Mouse (Mus musculus): ENCODE measurements around the gene Krtdap. TPM values are rescaled to one million over a fixed set of nuclear protein-coding genes. Genes with fewer than 3 reads are reported as not detected.

Krtdap gene
- polyA plus RNA-seq, 1 experiment, result 9.1 TPM

- Histone ChIP-seq H3K9ac (ENCODE audit: low read depth, poor library complexity, severe bottlenecking) (no peak overlapping the region), H3K36me3 (ENCODE audit: control insufficient read depth, insufficient read depth, low read length, poor library complexity, severe bottlenecking) (no peaks in the 10 kb centered on the region), H3K9me3 (replicated peaks; ENCODE audit: control insufficient read depth, insufficient read depth, low read length, poor library complexity, severe bottlenecking) (peaks cover 4% of the 10 kb centered on the region; the same call in 1 of the 2 replicates), H3K27me3 (ENCODE audit: control insufficient read depth, insufficient read depth, low read length, poor library complexity, severe bottlenecking) (no peaks in the 10 kb centered on the region), H3K27ac (ENCODE audit: insufficient read depth, low read length) (no peak overlapping the region), H3K4me1 (ENCODE audit: control insufficient read depth, insufficient read depth, low read length) (no peaks in the 10 kb centered on the region), H3K4me3 (ENCODE audit: low read depth, low read length) (no peak overlapping the region)
- TF ChIP-seq POLR2A (IDR thresholded peaks at IDR 0.05; ENCODE audit: insufficient read depth, low read length) (no peak), CTCF (IDR thresholded peaks at IDR 0.05; ENCODE audit: low read depth, low read length) (no peak), EP300 (IDR thresholded peaks at IDR 0.05; ENCODE audit: insufficient read depth, low read depth, low read length) (no peak)
These were observed 49.6 kb downstream of the Krtdap start for GRCm38 (mm10) chr7:30837277-30837676.

- no peaks in the 10 kb centered on the region for H3K27me3 ChIP-seq (ENCODE audit: control insufficient read depth, insufficient read depth, low read length, poor library complexity, severe bottlenecking)
- H3K9me3 ChIP-seq (replicated peaks; ENCODE audit: control insufficient read depth, insufficient read depth, low read length, poor library complexity, severe bottlenecking), result peaks cover 2% of the 10 kb centered on the region; the same call in 1 of the 2 replicates
- H3K4me3 ChIP-seq (ENCODE audit: low read depth, low read length), result no peak overlapping the region
- H3K36me3 ChIP-seq (ENCODE audit: control insufficient read depth, insufficient read depth, low read length, poor library complexity, severe bottlenecking), result no peaks in the 10 kb centered on the region
- TF ChIP-seq EP300 (IDR thresholded peaks at IDR 0.05; ENCODE audit: insufficient read depth, low read depth, low read length) (no peak), CTCF (IDR thresholded peaks at IDR 0.05; ENCODE audit: low read depth, low read length) (no peak), POLR2A (IDR thresholded peaks at IDR 0.05; ENCODE audit: insufficient read depth, low read length) (no peak)
- no peak overlapping the region for H3K9ac ChIP-seq (ENCODE audit: low read depth, poor library complexity, severe bottlenecking)
- H3K27ac ChIP-seq (ENCODE audit: insufficient read depth, low read length), result no peak overlapping the region
- H3K4me1 ChIP-seq (ENCODE audit: control insufficient read depth, insufficient read depth, low read length), result no peaks in the 10 kb centered on the region
These were observed 52.6 kb downstream of the Krtdap start for GRCm38 (mm10) chr7:30840306-30840705.

Other genes with a start within 250 kb of the Krtdap start
- gene Hspb6, start 235.7 kb upstream of the Krtdap start, polyA plus RNA-seq (2011; ENCODE audit: insufficient read depth, insufficient read length, low read depth, missing spikeins), result 6.4 and 7.0 TPM in 2 replicates
- 16.8 and 17.3 TPM in 2 replicates for gene Proser3, start 235.6 kb upstream of the Krtdap start, polyA plus RNA-seq (2011; ENCODE audit: insufficient read depth, insufficient read length, low read depth, missing spikeins)
- 23.3 and 29.3 TPM in 2 replicates for gene Lin37, start 228.1 kb upstream of the Krtdap start, polyA plus RNA-seq (2011; ENCODE audit: insufficient read depth, insufficient read length, low read depth, missing spikeins)
- 50.9 and 73.9 TPM in 2 replicates for gene U2af1l4, start 224.6 kb upstream of the Krtdap start, polyA plus RNA-seq (2011; ENCODE audit: insufficient read depth, insufficient read length, low read depth, missing spikeins)
- 1.8 and 1.9 TPM in 2 replicates for gene Gm49396, start 224.6 kb upstream of the Krtdap start, polyA plus RNA-seq (2011; ENCODE audit: insufficient read depth, insufficient read length, low read depth, missing spikeins)
- gene Psenen, start 224.3 kb upstream of the Krtdap start, polyA plus RNA-seq (2011; ENCODE audit: insufficient read depth, insufficient read length, low read depth, missing spikeins), result 99.8 and 107 TPM in 2 replicates
- gene Igflr1, start 222.5 kb upstream of the Krtdap start, polyA plus RNA-seq (2011; ENCODE audit: insufficient read depth, insufficient read length, low read depth, missing spikeins), result 0.72 TPM in 1 of 2 replicates, not detected in the other
- 70.2 and 81.4 TPM in 2 replicates for gene Kmt2b, start 199.2 kb upstream of the Krtdap start, polyA plus RNA-seq (2011; ENCODE audit: insufficient read depth, insufficient read length, low read depth, missing spikeins)
- 20.3 and 22.7 TPM in 2 replicates for gene Zbtb32, start 189.0 kb upstream of the Krtdap start, polyA plus RNA-seq (2011; ENCODE audit: insufficient read depth, insufficient read length, low read depth, missing spikeins)
- gene Upk1a, start 175.0 kb upstream of the Krtdap start, polyA plus RNA-seq (2011; ENCODE audit: insufficient read depth, insufficient read length, low read depth, missing spikeins), result 2.5 and 2.8 TPM in 2 replicates
- gene Cox6b1, start 161.7 kb upstream of the Krtdap start, polyA plus RNA-seq (2011; ENCODE audit: insufficient read depth, insufficient read length, low read depth, missing spikeins), result 540 and 569 TPM in 2 replicates
- gene Etv2, start 152.0 kb upstream of the Krtdap start, polyA plus RNA-seq (2011; ENCODE audit: insufficient read depth, insufficient read length, low read depth, missing spikeins), result 2.8 and 3.3 TPM in 2 replicates
- gene Rbm42, start 137.6 kb upstream of the Krtdap start, polyA plus RNA-seq (2011; ENCODE audit: insufficient read depth, insufficient read length, low read depth, missing spikeins), result 42.3 and 47.0 TPM in 2 replicates
- gene Haus5, start 122.9 kb upstream of the Krtdap start, polyA plus RNA-seq (2011; ENCODE audit: insufficient read depth, insufficient read length, low read depth, missing spikeins), result 16.9 and 17.8 TPM in 2 replicates
- not detected in 2 replicates for gene Pmis2, start 116.3 kb upstream of the Krtdap start, polyA plus RNA-seq (2011; ENCODE audit: insufficient read depth, insufficient read length, low read depth, missing spikeins)
- not detected in 2 replicates for gene 2200002J24Rik, start 89.0 kb upstream of the Krtdap start, polyA plus RNA-seq (2011; ENCODE audit: insufficient read depth, insufficient read length, low read depth, missing spikeins)
- gene Atp4a, start 75.7 kb upstream of the Krtdap start, polyA plus RNA-seq (2011; ENCODE audit: insufficient read depth, insufficient read length, low read depth, missing spikeins), result 1.4 and 1.6 TPM in 2 replicates
- gene Tmem147, start 58.4 kb upstream of the Krtdap start, polyA plus RNA-seq (2011; ENCODE audit: insufficient read depth, insufficient read length, low read depth, missing spikeins), result 66.7 and 75.8 TPM in 2 replicates
- gene Gapdhs, start 44.2 kb upstream of the Krtdap start, polyA plus RNA-seq (2011; ENCODE audit: insufficient read depth, insufficient read length, low read depth, missing spikeins), result not detected in 2 replicates
- 12.4 and 14.6 TPM in 2 replicates for gene Sbsn, start 36.4 kb upstream of the Krtdap start, polyA plus RNA-seq (2011; ENCODE audit: insufficient read depth, insufficient read length, low read depth, missing spikeins)
- gene Dmkn, start 24.1 kb upstream of the Krtdap start, polyA plus RNA-seq (2011; ENCODE audit: insufficient read depth, insufficient read length, low read depth, missing spikeins), result 0.70 and 0.99 TPM in 2 replicates
- not detected in 2 replicates for gene Ffar2, start 35.9 kb downstream of the Krtdap start, polyA plus RNA-seq (2011; ENCODE audit: insufficient read depth, insufficient read length, low read depth, missing spikeins)
- gene Ffar3, start 68.3 kb downstream of the Krtdap start, polyA plus RNA-seq (2011; ENCODE audit: insufficient read depth, insufficient read length, low read depth, missing spikeins), result not detected in 2 replicates
- not detected in 2 replicates for gene Ffar1, start 73.7 kb downstream of the Krtdap start, polyA plus RNA-seq (2011; ENCODE audit: insufficient read depth, insufficient read length, low read depth, missing spikeins)
- not detected in 2 replicates for gene Cd22, start 92.4 kb downstream of the Krtdap start, polyA plus RNA-seq (2011; ENCODE audit: insufficient read depth, insufficient read length, low read depth, missing spikeins)
- 0.85 TPM in 1 of 2 replicates, not detected in the other for gene Mag, start 127.0 kb downstream of the Krtdap start, polyA plus RNA-seq (2011; ENCODE audit: insufficient read depth, insufficient read length, low read depth, missing spikeins)
- gene Hamp2, start 136.8 kb downstream of the Krtdap start, polyA plus RNA-seq (2011; ENCODE audit: insufficient read depth, insufficient read length, low read depth, missing spikeins), result not detected in 2 replicates
- gene Hamp, start 156.1 kb downstream of the Krtdap start, polyA plus RNA-seq (2011; ENCODE audit: insufficient read depth, insufficient read length, low read depth, missing spikeins), result not detected in 2 replicates
- gene Usf2, start 168.9 kb downstream of the Krtdap start, polyA plus RNA-seq (2011; ENCODE audit: insufficient read depth, insufficient read length, low read depth, missing spikeins), result 62.7 and 71.4 TPM in 2 replicates
- gene Lsr, start 185.6 kb downstream of the Krtdap start, polyA plus RNA-seq (2011; ENCODE audit: insufficient read depth, insufficient read length, low read depth, missing spikeins), result 39.1 and 42.9 TPM in 2 replicates
- gene Fam187b, start 185.9 kb downstream of the Krtdap start, polyA plus RNA-seq (2011; ENCODE audit: insufficient read depth, insufficient read length, low read depth, missing spikeins), result 3.4 and 3.5 TPM in 2 replicates